Mouse (Mus musculus): ENCODE data around the gene Hist1h4h. TPM values are rescaled to one million over a fixed set of nuclear protein-coding genes. Genes with fewer than 3 reads are reported as not detected.
"Not testable (repeated sequence)": the region's sequence is repeated elsewhere in the genome, so short reads cannot be mapped to it uniquely, and the experiment has no call there.

The Hist1h4h gene
- polyA plus RNA-seq, 1 experiment from 2014 or later = 31.5 TPM

DNA sequence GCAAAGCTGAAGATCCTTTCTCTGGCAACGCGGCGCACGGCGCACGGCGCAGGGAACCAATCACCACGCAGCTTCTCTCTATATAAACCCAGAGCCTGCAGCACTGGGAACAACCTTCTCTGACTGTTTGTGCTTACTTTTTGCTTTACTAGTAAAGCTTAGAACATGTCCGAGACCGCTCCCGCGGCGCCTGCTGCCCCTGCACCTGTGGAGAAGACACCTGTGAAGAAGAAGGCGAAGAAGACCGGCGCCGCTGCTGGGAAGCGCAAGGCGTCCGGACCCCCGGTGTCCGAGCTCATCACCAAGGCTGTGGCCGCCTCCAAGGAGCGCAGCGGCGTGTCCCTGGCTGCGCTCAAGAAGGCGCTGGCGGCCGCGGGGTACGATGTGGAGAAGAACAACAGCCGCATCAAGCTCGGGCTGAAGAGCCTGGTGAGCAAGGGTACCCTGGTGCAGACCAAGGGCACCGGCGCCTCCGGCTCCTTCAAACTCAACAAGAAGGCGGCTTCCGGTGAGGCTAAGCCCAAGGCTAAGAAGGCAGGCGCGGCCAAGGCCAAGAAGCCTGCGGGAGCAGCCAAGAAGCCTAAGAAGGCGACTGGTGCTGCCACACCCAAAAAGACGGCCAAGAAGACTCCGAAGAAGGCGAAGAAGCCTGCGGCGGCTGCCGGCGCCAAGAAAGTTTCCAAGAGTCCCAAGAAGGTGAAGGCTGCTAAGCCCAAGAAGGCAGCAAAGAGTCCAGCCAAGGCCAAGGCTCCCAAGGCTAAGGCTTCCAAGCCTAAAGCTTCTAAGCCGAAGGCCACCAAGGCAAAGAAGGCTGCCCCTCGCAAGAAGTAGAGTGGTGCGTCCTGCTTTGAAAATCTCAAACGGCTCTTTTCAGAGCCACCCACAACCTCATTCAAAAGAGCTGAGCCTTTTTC is 24.3 kb downstream of the Hist1h4h start:
- DNase-seq (ENCODE audit: low spot score) = peak; percentile 93

DNA sequence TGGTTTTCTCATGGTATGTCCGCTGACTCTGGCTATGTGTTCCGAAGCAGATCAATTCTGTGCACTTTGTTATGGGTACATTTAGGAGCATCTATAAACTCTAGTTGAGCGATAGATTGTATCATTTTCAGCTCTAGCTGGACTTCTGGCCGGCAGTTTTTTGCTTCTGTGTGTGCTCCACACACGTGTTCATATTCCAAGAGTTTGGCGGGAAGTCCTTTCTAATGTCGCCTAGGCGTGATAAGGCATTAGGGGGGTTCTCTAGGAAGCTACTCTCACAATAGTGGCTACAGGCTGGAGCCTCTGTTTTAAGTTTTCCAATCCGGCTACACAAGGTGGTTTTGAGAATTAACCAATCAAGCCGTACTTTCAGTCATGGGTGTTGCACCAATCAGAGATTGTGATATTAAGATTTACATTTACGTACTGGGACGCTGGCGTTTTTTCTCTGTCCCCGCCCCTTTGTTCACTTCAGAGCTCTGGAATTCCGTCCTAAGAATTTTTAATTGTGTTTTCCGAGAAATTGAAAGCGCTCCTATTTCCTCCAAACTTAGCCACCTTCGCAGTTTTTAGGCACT is 25.1 kb downstream of the Hist1h4h start:
- DNase-seq (ENCODE audit: low spot score) = peak; percentile 88

DNA sequence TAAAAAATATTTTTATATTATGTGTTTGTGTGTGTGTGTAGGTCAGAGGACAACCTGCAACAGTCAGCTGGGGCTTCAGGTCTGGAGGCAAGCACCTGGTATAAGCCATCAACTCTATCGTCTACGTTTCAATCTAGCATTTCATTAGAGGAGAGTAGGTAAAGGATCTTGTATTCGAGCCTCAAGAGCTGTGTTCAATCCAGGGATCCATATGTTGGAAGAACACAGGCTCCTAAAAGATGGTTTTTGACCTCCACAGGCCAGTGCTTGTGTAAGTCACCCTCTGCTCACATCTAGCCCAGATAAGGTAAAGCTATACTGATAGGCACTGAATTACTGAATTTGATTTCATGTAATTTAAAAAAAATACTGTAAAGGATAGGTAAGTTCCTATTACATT is 26.1 kb downstream of the Hist1h4h start:
- DNase-seq (ENCODE audit: low spot score) = no peak

DNA sequence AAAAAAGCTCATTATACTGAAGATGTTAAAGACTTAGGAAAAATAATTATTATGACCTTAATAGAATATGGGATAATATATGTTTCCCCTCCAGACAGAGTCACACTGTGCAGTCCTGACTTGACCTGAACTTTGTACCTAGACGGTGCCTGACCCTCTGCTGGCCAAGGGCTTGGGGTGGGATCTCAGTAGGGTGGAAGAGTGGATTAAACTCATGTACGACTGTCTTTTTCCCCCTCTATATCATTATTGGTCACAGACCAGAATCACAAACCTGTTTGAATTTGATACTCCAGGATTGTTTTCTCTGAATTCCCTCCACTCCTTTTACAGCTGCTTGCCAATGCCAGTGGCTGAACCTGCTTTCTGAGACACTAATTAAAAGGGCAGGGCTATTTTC is 29.8 kb downstream of the Hist1h4h start:
- not testable (repeated sequence) for DNase-seq (ENCODE audit: low spot score)

DNA sequence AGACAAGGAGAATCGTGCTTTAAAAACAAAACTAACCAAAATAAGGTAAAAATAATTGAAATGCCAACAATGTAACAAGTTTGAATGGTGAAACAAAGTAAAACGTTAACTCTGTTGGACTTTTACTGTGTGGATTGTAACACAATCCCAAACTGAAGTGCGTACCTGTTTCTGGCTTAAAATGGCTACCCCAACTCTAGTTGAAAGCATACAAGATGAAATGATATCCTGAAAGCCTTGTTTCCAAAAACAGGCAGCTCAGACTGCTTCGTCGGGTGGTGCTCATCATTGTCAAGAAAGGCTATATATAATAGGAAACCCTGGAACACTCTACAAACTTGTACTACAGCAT is 30.7 kb downstream of the Hist1h4h start:
- DNase-seq (ENCODE audit: low spot score) = not testable (repeated sequence)

DNA sequence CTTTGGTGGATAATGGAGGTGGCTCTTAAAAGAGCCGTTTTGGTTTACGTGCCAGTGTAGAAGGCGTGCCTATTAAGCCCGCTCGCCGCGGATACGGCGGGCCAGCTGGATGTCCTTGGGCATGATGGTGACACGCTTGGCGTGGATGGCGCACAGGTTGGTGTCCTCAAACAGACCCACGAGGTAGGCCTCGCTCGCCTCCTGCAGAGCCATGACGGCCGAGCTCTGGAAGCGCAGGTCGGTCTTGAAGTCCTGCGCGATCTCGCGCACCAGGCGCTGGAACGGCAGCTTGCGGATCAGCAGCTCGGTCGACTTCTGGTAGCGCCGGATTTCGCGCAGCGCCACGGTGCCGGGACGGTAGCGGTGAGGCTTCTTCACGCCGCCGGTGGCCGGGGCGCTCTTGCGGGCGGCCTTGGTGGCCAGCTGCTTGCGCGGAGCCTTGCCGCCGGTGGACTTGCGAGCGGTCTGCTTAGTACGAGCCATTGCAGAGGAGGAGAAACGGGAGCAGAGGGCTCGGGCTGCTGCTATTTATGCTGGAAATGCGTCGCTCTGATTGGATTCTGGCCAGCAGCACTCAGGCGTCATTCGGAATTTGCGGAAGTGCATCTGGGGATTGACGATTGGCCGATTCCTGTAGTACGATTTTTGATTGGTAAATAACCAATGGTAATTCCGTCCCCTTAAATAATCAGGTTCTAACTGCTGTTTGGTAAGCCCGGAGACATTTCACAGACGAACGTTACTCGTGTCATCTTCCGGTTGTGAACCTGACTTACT is 31.2 kb downstream of the Hist1h4h start, which contains the start of gene Hist1h3e:
Gene Hist1h3e, minus strand, starts transcription at position 487 of the 777 bp plus-strand sequence.
- peak; percentile 97 for DNase-seq (ENCODE audit: low spot score)

DNA sequence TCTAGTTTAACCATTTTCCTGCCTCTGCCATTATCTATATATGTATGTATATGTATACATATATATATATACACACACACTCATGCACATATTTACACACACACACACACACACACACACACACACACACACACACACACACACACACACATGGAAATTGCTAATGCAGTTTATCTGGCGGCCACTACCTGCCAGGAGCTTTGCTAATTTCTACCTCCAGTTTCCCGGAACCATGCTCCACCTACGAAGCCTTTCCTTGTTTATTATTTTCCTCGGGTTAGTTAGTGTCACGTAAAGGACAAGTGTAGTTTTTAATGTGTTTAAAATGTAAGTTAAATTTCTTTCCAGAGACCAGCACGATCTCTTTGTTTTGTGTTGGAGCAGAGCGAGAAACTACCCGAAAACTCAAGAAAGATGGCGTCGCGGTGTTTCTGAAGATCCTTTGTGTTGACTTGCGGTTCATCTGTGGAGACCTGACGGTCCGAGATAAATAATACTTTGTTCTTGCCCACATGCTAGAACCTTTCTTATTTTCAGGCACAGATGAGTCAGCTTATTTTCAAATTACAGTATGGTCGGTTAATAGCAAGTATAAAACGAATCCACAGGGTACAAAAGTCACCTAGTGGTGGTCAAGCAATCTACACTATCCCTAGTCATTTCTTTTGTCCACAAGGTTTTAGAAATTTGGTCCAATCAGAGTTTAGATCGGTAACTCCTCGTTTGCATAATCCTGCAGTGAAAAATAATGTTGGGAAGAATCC is 32.0 kb downstream of the Hist1h4h start:
- DNase-seq (ENCODE audit: low spot score) = peak; percentile 65

DNA sequence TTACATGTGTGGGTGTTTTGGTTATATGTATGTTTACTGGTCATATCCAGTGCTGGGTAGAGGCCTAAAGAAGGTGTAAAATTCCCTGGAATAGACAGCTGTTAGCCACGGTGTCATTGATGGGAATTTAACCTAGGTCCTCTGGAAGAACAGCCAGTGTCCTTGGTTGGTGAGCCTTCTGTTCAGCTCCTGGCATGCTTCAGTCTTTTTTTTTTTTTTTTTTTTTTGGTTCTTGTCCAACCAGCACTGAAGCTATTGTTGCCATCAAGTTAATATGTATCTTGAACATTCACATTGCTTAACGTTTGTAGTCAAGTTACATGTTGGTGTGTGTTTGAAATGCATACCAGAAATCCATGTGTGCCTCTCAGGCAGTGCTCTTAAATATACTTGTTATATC is 33.6 kb downstream of the Hist1h4h start:
- DNase-seq (ENCODE audit: low spot score) = no peak

DNA sequence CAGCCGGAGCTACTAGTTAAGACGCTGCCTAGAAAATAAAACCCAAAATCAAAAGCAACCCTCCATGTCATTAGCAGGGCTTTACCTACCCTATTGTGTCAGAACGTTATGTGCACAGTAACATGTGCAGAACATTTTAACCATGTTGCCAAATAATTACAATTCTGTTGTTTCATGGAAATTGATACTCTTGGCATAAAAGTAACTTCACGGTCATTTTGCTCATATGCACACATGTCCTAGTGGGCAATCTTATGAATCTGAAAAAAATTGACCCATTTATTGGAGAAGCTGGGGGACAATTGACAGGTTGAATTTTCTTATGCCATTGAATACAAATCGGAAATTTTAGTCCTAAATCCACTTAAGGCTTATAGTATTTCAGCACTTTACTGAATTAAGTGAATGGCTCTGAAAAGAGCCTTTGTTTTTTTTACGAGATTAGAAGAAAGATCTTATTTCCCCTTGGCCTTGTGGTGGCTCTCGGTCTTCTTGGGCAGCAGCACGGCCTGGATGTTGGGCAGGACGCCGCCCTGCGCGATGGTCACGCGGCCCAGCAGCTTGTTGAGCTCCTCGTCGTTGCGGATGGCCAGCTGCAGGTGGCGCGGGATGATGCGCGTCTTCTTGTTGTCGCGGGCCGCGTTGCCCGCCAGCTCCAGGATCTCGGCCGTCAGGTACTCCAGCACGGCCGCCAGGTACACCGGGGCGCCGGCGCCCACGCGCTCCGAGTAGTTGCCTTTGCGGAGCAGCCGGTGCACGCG is 39.6 kb downstream of the Hist1h4h start:
- DNase-seq (ENCODE audit: low spot score) = peak; percentile 44

DNA sequence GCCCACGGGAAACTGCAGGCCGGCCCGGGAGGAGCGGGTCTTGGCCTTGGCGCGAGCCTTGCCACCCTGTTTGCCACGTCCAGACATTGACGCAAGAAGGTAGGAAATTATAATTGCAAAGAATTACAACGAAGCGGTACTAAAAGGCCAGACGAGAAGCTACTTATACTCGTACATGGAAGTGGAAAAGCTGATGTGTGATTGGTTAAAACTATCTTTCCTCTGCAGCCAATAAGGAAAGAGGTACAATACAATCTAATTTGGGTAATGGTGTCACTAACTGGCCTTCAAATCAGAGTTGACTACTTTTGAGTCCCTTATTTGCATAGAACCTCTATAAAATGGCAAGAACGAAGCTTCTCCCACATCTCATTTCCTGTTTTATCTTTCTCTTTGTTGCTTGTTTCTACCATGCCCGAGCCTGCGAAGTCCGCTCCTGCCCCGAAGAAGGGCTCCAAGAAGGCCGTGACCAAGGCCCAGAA is 40.2 kb downstream of the Hist1h4h start, which contains the start of the genes Hist1h2ae and Hist1h2bg:
Gene Hist1h2ae, minus strand, starts transcription at position 199 of the 482 bp plus-strand sequence.
Gene Hist1h2bg, plus strand, starts transcription at position 375 of the 482 bp plus-strand sequence.
- DNase-seq (ENCODE audit: low spot score) = peak; percentile 94

DNA sequence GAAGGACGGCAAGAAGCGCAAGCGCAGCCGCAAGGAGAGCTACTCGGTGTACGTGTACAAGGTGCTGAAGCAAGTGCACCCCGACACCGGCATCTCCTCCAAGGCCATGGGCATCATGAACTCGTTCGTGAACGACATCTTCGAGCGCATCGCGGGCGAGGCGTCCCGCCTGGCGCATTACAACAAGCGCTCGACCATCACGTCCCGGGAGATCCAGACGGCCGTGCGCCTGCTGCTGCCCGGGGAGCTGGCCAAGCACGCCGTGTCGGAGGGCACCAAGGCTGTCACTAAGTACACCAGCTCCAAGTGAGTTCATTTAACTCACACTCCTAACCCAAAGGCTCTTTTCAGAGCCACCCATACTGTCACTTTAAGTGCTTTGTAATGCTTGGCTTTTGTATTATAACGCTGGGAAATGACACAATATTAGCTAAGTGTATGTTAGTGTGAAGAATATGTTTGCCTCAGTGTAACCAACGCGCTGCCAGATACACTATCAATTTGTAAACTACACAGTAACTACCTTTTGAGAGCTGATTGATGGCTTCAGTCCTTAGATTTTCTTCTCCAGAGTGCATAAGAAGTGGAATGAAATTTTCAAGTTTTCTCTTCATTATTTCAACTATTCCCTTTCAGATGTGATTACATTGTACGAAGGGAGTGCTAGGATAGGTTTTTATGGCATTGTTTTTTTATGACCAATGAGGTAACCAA is 40.8 kb downstream of the Hist1h4h start:
- DNase-seq (ENCODE audit: low spot score) = peak; percentile 56

DNA sequence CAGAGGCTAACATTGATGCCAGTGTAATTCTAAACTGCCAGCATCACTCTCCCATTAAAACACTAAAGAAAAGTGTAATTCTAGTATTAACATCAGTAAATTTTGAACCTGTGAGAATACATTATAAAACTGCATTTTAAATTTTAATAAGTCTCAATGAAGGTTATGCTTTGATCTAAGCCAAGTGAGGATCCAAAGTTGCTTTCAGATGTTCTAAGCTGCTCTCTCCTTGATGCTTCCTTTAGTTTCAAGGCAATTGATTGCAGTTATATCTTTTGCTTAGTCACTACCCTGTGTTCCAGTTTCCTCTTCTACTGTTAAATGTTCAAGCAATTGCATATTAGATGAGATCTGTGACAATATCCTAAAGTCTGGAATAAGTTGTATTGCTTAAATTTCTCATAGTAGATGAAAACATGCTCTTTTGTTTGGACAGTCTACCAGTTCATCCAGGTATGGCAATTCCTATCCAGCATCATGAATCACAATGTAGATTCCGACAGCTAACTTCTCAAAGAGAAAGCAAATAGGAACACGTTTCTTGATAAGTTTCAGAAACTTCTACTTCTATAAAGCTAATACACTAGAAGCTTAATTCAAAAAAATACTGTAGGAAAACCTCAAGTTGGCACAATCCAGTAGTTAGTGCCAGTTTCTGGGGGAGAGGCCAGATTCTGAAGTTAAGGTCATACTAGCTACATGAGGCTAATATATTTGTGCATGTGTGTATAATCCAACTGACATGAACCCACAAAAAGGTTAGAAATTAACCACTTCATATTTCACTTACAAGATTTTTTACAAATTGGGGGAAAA is 41.6 kb downstream of the Hist1h4h start:
- peak; percentile 51 for DNase-seq (ENCODE audit: low spot score)

DNA sequence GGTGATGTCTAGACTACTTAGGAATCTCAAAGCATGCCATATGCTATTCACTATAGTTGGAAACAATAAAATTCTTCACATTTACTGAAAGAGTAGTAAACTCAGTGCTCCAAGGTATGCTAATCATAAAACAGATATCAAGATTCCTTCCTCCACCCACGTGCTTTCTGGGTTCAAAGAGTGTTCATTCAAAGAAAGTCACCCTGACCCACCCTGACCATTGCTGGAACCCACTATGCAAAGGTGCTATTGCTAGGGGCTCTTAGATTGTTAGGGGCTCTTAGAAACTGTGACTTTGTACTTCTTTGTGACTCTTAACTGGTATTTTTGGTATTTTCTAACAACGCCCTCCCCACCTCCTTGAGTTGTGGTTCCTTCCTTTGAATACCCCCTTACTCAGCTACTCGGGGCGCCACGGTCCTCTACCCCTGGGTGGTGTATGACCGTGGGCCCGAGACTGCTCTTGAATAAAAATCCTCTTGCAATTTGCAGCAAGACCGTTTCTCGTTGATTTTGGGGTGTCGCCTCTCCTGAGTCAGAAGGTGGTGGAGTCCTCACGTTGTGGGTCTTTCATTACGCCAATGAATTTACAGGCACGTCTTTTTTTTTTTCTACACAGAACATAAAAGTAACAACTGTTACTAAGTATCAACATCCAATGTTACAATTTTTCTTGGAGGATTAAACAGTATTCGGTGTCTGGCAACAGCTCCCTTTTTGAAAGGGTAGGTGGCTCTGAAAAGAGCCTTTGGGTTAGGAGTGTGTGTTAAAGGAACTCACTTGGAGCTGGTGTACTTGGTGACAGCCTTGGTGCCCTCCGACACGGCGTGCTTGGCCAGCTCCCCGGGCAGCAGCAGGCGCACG is 42.4 kb downstream of the Hist1h4h start:
- DNase-seq (ENCODE audit: low spot score) = peak; percentile 51

DNA sequence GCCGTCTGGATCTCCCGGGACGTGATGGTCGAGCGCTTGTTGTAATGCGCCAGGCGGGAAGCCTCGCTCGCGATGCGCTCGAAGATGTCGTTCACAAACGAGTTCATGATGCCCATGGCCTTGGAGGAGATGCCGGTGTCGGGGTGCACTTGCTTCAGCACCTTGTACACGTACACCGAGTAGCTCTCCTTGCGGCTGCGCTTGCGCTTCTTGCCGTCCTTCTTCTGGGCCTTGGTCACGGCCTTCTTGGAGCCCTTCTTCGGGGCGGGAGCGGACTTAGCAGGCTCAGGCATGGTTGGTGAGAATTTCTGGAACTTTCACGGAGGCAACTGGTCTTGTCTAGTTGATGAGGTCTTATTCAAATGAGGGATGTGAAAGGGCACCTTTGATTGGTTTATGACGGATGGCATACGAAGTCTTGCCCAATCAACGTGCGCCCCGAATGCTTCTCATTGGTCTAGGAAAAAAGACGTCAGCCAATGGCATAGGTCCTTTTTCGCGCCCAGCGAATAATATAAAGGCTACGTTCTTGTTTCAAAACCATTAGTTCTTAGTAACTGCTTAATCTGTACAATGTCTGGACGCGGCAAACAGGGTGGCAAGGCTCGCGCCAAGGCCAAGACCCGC is 43.2 kb downstream of the Hist1h4h start, which contains the start of the genes Hist1h2bf and Hist1h2ad:
Gene Hist1h2bf, minus strand, starts transcription at position 299 of the 627 bp plus-strand sequence.
Gene Hist1h2ad, plus strand, starts transcription at position 484 of the 627 bp plus-strand sequence.
- peak; percentile 98 for DNase-seq (ENCODE audit: low spot score)

DNA sequence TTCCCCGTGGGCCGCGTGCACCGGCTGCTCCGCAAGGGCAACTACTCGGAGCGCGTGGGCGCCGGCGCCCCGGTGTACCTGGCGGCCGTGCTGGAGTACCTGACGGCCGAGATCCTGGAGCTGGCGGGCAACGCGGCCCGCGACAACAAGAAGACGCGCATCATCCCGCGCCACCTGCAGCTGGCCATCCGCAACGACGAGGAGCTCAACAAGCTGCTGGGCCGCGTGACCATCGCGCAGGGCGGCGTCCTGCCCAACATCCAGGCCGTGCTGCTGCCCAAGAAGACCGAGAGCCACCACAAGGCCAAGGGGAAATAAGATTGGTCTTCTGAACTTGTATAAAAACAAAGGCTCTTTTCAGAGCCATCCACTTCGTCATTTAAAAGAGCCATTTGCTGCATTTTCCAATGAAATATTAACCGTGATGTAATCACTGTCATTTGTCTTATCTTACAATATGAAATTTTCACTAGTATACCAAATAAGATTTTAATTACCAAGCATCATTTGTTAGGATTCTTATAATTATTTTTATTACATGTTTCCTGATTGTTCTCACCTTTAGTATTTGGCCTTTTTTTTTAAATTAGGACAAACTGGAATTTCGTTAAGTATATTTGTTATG is 43.8 kb downstream of the Hist1h4h start:
- peak; percentile 30 for DNase-seq (ENCODE audit: low spot score)

DNA sequence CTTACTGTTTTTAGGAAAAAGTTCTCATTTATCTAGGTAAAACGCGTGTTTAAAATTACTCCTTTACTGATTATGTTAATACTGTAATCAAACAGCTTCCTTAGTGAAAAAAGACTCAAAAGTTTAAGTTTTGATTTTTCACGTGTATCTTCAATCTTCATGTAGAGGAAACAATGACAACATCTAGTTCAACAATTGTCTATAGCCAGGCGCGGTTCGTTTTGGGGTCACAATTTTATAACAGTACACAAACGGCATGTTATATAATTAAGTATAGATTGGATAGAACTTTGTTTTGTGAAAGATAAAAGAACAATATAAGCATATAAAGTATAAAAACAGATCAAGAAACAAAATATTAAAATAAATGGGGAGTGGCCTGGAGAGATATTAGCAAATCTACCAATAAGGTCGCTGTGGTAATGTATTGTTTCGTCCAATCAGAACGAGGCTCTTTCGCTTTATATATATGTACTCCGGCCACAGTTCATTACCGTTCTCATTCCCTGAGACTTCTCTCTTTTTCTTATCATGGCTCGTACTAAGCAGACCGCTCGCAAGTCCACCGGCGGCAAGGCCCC is 44.5 kb downstream of the Hist1h4h start, which contains the start of gene Hist1h3d:
Gene Hist1h3d, plus strand, starts transcription at position 493 of the 581 bp plus-strand sequence.
- peak; percentile 80 for DNase-seq (ENCODE audit: low spot score)
